Mouse (Mus musculus): ENCODE results near the gene Gdi2.
A peak's percentile ranks its signal among the peaks of the same experiment; 100 is the strongest.
"Not testable (repeated sequence)": the region's sequence is repeated elsewhere in the genome, so short reads cannot be mapped to it uniquely, and the experiment has no call there.

Gene Gdi2

GRCm38 (mm10) chr13:3537594-3538222, at the start of gene Gdi2:
Gdi2 (plus strand) TSS chr13:3538063.
- peak; percentile 96 to 97 for DNase-seq (ENCODE audit: low spot score in 2 of 2)

- no peak for DNase-seq (ENCODE audit: low spot score in 2 of 2)
Measured at GRCm38 (mm10) chr13:3495526-3495925, 42.3 kb upstream of the Gdi2 start.

GRCm38 (mm10) chr13:3501014-3501413, 36.8 kb upstream of the Gdi2 start:
- DNase-seq (ENCODE audit: low spot score in 2 of 2) = not testable (repeated sequence)

- peak in 1 of 2 experiments; percentile 20 for DNase-seq (ENCODE audit: low spot score in 2 of 2)
Measured at GRCm38 (mm10) chr13:3515351-3515750, 22.5 kb upstream of the Gdi2 start.

GRCm38 (mm10) chr13:3519357-3519756, 18.5 kb upstream of the Gdi2 start:
- DNase-seq (ENCODE audit: low spot score in 2 of 2) = not testable (repeated sequence)

- not testable (repeated sequence) for DNase-seq (ENCODE audit: low spot score in 2 of 2)
Measured at GRCm38 (mm10) chr13:3519994-3520393, 17.9 kb upstream of the Gdi2 start.

- DNase-seq (ENCODE audit: low spot score in 2 of 2) = no peak
Measured at GRCm38 (mm10) chr13:3523459-3523858, 14.4 kb upstream of the Gdi2 start.

- no peak for DNase-seq (ENCODE audit: low spot score in 2 of 2)
Measured at GRCm38 (mm10) chr13:3523946-3524345, 13.9 kb upstream of the Gdi2 start.

GRCm38 (mm10) chr13:3525611-3526051, 12.2 kb upstream of the Gdi2 start:
- DNase-seq (ENCODE audit: low spot score in 2 of 2) = no peak

GRCm38 (mm10) chr13:3526328-3526727, 11.5 kb upstream of the Gdi2 start:
- DNase-seq (ENCODE audit: low spot score in 2 of 2) = peak; percentile 27 to 82

GRCm38 (mm10) chr13:3530451-3530850, 7.4 kb upstream of the Gdi2 start:
- DNase-seq (ENCODE audit: low spot score in 2 of 2) = no peak

- not testable (repeated sequence) for DNase-seq (ENCODE audit: low spot score in 2 of 2)
Measured at GRCm38 (mm10) chr13:3531176-3531575, 6.7 kb upstream of the Gdi2 start.

GRCm38 (mm10) chr13:3531692-3532320, 6.1 kb upstream of the Gdi2 start:
- DNase-seq (ENCODE audit: low spot score in 2 of 2) = no peak

GRCm38 (mm10) chr13:3532451-3532850, 5.4 kb upstream of the Gdi2 start:
- DNase-seq (ENCODE audit: low spot score in 2 of 2) = no peak

- no peak for DNase-seq (ENCODE audit: low spot score in 2 of 2)
Measured at GRCm38 (mm10) chr13:3534146-3534545, 3.7 kb upstream of the Gdi2 start.

GRCm38 (mm10) chr13:3538223-3538968, 533 bp downstream of the Gdi2 start:
- DNase-seq (ENCODE audit: low spot score in 2 of 2) = peak; percentile 25 to 31

- DNase-seq (ENCODE audit: low spot score in 2 of 2) = peak; percentile 9 to 29
Measured at GRCm38 (mm10) chr13:3538969-3539562, 1.2 kb downstream of the Gdi2 start.

GRCm38 (mm10) chr13:3540166-3540565, 2.3 kb downstream of the Gdi2 start:
- DNase-seq (ENCODE audit: low spot score in 2 of 2) = no peak

- DNase-seq (ENCODE audit: low spot score in 2 of 2) = peak in 1 of 2 experiments; percentile 13
Measured at GRCm38 (mm10) chr13:3541159-3541782, 3.4 kb downstream of the Gdi2 start.

GRCm38 (mm10) chr13:3544077-3544874, 6.4 kb downstream of the Gdi2 start:
- no peak for DNase-seq (ENCODE audit: low spot score in 2 of 2)

- no peak for DNase-seq (ENCODE audit: low spot score in 2 of 2)
Measured at GRCm38 (mm10) chr13:3544925-3545324, 7.1 kb downstream of the Gdi2 start.
